Mouse (Mus musculus): ENCODE results near the gene Slc2a9.

Slc2a9 gene

DNA sequence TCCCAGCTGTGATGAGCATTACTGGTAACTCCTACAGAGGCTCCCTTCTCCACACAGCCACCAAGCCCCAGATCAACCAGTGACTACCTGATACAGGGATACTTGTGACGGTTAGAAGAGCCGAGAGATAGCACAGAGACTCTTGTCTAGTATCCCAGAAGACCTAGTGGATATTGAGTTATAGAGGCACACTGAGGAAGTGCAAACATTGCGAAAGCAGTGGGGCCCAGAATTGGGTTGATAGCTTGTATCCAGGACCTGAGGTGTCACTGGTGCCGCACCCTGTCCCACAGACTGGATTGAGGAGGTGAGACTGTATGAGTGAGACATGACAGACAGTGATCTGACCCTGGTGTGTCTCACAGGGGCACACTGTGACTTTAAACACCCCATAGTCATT, at the start of gene Slc2a9:
TSS of gene Slc2a9 (minus strand) at position 152 of the 400 bp plus-strand sequence.
- no peak for DNase-seq

DNA sequence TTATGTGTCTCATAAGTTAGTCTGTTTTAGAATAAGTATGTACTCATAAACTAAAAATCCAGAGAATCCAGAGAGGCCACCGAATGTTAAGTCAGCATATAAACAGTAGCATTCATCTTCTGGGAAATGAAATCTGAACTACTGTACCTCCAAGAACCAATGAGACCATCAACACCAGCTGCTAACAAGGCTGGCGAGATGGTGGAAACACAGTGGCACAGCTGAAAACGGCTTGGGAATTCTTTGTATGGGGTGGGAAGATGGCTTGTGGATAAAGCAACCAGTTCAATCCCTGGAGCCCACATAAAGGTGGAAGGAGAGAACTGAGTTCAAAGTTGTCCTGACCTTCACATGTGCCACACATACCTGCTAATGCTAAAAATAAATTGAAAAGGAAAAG, 49.7 kb upstream of the Slc2a9 start:
- DNase-seq = no peak

DNA sequence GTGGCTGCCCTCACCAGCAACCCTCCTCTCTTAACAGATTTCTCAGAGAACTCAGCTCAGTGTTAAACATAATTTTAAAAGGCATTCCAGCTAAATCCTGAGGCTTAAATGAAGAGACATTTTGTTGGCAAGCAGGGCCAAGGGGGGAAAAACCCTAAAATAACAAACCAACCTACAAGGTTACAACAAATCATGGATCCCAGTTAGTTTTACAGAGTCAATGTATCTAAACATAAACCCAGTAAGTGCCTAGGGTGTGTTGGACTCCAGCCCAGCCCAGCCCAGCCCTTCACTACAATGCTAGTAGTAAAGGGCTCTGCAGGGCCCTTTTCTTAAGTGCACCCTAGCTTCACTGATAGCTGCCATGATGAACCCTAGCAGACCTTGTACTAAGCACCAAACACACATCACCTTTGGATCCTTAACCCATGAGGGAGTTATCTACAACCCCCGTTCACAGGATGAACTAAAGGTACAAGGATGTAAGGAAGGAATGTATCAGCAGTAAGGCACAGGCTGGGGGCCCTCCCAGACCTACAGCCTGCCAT, 47.4 kb upstream of the Slc2a9 start:
- no peak for DNase-seq

DNA sequence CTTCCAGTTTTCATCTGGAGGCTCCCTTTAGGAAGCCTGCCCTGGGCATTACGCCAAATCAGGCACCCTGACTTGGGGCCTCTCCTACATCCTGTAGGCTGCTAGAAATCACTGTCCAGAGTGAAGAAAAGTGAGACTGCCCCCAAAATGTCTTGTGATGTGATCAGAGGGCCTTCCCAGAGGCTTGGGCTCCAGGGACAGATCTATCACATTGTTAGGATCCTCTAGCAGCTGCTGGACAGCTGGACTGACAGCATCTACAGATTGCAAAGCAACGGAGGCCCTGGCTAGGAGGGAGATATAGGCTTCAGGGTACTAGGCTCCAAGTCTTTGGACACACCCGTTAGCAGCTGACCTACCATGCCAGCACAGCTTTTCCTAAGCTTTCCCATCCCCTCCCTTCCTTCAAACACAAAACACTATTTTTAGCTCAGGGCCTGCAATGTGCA, 46.5 kb upstream of the Slc2a9 start:
- DNase-seq = no peak

DNA sequence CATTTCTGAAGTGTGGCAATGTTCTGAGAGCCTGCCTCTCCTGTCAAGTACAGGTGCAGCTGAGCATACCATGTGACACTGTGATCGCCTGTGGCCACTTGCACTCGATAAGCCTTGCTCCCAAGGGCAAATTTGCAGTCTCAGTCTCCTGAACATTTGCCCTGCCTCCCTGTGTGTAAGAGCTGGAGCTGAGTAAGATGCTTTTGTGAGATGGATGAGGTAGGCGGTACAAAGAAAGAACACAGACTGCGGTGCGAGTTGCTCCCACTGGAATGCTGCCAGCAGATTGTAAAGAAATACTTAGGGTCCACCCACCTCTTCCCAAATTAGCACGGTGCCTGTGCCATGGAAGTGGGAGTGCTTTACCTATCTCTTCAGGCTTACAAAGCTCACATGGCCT, 44.4 kb upstream of the Slc2a9 start:
- peak; percentile 37 to 58 for DNase-seq

DNA sequence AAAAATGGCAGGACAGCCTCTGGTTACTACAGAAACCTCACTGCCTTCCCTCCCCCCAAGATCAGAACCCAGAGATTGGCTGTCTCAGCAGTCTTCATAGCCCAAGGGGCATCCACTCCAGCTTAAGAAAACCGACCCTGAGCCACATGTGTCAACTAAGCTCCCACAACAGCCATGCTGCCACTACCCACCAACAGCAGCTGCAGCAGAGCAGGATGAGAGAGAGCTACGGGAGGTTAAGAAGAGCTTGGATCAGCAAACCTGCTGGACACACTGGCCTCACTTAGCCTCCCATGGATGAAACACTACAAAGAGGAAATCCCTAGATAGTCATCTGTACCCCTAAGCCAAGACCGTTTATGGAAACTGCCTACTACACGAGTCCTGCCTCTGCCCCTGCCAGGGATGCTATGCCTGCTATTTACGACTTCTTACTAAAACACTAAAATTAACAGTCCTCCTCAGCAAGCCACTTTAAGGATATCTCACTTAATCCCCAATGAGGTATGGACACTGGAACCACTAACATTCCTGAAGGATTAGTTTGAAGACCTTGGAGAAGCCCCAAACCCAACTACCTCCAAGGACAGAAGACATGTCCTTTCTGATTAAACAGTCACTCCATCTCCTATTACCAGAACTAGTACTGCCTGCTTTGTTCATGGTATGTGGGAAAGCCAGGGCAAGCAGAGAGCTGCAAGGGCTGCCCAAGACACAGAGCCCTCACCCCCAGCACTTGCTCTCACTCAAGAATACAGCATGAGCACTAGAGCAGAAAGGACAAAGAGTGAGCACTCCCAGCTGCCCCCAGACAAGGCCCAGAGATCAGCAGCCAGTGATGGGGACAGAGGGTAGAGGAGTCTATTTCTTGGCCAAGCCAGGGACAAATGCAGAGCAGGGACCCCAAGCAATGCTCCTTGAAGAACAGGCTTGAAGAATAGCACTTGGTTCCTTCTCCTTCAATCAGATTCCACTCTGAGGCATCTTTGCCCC, 41.8 kb upstream of the Slc2a9 start:
- DNase-seq = no peak

DNA sequence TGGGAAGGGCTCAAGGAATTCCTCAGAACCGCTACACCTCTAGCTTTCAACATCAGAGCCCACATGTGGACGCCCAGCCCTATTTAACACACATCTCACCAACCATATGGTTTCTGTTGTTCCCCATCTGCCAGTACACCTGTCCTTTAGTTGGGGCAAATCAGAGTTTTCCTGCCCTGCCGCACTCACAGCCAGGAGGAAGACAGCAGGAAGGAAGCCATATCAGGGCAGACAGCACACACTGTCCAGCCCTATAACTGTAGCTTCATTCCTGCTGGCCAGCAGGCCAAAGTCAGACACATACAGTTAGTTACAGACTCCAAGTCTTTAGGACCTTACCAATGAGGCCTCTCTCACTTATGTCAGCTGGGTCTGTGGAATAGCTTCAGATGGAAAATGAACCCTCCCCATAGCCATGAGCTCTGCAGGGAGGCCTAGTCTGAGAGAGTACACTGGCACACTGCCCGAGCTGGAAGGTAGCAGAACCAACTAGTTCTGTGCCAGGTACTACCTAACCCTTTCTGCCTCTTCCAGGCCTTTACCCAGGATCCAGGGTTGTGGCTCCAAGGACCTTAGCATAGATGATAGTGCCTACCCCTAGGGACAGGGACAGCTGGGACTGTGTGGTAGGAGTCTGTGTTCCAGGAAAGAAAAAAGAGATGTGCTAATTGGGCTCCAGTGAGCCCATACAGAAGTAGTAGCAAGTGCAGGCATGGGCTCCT, 40.7 kb upstream of the Slc2a9 start:
- DNase-seq = no peak

DNA sequence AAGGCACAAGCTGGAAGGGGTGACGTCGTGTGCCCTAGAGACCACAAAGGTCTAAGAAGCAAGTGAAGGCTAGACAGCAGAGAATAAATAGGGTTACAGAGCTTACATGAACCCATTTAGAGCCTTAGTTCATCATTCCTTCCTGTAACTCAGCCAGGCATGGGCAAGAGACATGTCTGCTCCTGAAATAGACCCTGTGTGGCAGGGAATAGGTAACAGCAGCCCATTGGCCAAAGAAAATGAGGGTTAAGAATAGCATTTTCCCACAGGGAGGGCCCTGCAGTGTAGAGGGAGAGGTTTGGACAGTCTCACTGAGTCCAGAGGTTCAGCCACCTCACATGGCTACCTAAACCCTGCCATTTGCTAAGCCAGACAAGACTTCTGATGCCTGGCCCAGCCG, 38.8 kb upstream of the Slc2a9 start:
- no peak for DNase-seq

DNA sequence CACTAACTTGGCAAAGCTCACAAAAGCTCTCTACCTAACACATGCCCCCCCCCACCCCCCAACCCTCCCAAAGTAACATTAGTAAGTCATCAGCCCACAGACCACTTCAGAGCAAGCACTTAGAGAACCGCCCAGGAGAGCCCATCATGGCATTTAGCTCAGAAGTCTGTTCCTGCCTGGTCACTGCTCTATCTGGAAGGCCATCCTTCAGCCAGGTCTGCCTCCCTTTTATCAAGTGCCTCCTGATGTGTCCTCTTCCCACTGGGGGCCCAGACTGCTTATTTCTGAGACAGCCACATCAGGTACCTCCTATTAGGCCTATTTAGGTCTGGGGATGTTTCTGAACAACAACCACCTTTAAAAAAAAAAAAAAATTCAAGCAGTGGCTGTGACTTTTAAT, 38.0 kb upstream of the Slc2a9 start:
- no peak for DNase-seq

DNA sequence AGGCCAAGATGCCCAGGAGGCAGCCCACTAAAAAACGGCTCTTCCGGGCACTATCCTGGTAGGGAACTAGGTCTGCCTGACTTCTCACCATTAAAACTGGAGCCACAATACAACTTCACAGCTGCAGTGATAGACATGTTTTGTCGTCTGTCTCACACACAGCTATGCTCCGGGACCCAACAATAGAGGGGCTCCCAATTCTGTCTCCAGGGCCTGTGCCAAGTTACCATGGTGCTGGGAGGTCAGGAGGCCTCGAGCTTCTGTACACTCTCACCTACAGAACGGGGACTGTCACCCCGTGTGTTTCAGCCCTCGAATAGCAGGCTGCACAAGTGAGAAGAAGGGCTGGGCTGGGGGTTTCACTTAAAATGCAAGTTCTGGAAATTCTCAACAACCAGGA, 35.6 kb upstream of the Slc2a9 start:
- no peak for DNase-seq

DNA sequence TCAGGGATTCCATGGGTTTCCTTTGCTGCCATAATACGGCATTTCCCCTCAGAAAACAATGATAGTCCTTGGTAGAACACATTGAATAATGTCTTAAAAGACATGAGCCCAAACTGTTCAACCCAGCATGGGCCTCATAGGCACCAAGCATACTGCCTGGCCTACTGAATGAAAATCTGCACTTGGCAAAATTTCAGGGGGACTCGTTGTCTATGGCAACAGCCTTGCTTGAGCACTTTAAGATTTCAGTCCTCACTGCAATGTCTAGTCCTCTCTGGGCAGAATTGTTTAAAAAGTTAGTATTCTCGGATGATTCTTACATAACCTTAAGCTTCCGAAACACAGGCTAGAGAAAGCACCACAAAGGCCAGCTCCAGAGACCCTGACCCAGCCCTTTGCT, 34.9 kb upstream of the Slc2a9 start:
- no peak for DNase-seq

DNA sequence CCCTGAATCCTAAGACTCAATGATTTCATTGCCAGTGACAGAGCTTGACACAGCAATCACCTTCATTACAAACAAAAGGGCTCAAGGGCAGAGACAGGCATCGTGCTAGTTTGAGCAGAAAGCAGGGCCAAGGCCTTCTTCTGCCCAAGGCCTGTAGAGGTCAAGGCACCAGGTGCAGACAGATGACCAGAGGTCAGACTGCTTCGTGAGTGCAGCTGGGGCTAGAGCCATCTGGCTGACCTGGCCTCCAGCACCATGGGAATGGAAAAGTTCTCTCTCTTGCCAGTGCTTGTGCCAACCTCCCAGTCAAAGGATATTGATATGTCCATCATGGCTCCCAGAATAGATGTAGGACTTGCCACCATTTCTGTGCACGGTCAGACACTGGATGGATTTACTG, 33.9 kb upstream of the Slc2a9 start:
- DNase-seq = no peak

DNA sequence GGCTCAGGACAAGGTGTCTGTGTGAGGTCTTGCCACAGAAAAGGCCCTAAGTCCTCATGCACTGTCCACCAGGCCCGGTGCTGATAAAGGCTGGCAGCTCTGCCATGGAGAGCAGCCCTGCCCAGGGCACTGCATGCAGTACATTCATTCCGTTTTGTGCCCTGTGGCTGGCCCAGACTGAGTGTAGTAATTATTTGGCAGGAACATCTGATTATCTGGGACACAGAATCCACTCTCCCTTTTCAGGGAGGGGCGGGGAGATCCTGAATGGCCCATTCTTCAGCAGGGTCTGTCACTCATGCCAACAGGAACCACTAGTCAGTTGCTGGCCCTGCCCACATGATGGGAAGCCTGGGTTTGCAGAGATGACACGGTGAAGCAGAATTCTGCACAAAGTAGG, 29.1 kb upstream of the Slc2a9 start:
- no peak for DNase-seq

DNA sequence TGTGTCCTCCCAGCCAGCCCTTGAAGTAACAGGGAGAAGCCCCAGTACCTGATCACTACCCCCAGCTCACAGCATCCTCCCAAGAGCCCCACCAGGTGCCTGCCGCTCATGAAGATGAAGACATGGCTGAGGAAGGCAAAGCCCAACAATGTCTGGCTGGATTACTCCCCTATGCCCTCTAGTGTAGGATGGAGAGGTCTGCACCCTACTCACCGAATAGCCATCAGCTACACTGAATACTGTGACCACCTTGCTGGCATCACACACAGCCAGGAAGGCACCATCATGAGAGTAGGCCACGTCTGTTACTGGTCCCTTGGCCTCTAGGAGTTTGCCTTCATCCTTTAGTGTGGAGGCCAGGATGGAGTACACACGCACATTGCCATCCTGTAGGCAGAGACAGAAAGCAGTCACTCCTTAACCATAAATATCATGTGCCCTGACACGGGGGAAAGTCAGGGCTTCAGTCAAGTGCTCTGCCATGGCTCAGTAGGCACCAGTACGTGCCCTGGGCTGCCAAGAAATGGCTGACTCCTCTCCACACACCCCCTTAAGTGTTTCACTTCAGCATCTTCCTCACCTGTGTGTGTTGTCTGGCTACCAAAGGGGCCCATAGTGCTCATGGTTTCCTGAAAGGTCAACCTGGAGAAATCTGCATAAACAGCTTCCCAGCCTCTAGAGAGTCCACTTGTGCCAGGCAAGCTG, 26.9 kb upstream of the Slc2a9 start:
- DNase-seq = no peak

DNA sequence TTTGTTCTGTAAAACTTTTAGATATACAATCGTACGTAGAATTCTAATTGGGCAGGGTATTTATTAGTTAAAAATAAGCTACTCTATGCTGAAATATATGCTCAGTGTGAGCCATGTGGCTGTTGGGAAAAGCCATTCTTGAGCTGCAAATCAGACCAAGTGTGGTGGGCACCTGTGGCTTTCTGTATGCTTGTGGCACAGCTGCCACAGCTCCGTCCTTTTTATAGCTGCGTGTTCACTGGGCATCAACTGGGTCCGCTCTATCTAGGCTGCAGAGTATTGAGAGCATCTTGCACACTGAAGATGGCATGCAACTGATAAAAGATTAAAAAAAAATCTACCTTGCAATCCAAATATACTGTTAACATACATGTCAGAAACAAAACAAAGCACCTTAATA, 20.0 kb upstream of the Slc2a9 start:
- no peak for DNase-seq

DNA sequence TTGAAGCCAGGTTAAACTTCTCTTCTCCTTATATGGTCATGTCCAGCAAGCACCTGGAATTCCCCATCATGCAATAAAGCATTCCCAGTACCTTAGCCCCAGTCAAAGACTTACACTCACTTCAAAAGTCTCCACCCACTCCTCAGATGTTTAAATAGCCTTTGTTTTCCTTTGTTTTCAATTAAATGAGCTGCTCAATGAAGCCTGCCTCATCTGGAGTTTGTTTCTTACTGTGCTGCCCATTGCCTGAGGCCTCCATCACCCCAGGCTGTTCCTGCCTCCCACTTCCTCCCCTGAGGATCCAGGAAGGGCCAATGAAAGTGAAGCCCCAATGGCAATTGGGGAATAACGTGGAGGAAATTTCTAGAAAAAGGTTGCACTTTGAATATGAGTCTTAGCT, 17.9 kb upstream of the Slc2a9 start:
- DNase-seq = no peak

DNA sequence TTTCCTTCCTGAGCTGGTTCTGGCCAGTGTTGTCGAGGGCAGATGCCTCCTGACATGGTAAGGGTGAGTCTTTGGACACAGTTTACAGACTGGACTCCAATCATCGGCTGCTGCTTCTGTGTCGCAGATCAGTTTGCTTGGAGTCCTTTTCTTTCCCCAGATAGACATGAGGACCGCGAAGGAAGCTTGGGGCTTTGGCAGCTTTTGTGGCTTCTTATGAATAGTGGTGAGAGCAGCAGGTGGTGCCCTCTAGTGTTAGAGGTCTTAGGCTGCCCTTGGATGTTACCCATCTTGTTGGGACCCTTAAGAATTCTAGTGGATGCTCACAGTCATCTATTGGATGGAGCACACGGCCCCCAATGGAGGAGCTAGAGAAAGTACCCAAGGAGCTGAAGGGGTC, 13.3 kb upstream of the Slc2a9 start:
- peak; percentile 14 to 23 for DNase-seq

DNA sequence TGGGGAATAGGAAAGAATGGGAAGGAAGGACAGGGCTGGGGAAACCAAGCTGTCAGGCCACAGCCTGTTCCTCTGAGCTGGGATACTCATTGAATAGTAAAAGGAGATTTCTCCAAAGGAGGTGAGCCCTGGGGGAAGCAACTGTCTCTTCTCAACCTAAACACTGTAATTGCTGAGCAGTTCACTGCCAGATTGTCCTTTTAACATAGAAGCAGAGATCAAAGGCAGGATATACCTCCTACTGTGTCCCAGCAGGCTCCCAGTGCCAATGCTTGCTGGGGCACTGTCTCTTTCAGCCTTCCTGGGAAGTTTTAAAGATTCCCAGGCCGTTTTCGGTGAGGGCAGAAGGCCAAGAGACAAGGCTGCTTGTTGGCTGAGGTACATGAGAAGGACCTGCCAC, 10.0 kb upstream of the Slc2a9 start:
- no peak for DNase-seq

DNA sequence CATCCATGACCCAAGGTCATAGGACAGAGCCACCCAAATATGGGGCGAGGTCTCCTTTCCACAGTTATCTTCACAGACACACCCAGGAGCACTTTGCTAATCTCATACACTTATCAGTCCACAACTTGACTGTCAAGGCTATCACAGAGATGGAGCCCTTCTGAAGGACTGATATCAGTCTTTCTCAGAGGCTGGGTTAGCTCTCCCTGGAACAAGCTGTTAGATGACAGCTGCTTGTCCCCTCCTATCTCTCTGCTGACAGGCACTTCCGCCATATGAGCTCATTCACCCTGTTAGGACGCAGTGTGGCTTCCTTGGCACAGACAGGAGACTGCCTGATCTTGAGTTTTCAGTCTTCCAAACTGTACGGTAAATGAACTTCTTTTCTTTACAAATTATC, 6.6 kb upstream of the Slc2a9 start:
- no peak for DNase-seq

DNA sequence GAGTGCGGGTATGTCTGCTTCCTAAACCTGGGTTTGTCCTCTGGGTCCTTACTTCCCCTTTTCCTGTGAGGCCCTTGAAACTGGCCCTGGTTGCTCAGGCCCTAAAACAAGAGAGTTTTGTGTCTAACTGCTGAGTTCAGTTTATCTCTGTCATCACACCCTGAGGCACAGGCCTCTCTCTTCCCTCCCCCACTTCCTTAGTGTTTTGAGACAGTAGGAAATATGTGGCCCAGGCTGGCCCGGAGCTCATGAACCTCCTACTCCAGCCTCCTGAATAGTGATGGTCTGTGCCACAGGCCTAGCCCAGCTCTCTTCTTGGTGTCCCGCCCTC, 2.5 kb upstream of the Slc2a9 start:
- no peak for DNase-seq

DNA sequence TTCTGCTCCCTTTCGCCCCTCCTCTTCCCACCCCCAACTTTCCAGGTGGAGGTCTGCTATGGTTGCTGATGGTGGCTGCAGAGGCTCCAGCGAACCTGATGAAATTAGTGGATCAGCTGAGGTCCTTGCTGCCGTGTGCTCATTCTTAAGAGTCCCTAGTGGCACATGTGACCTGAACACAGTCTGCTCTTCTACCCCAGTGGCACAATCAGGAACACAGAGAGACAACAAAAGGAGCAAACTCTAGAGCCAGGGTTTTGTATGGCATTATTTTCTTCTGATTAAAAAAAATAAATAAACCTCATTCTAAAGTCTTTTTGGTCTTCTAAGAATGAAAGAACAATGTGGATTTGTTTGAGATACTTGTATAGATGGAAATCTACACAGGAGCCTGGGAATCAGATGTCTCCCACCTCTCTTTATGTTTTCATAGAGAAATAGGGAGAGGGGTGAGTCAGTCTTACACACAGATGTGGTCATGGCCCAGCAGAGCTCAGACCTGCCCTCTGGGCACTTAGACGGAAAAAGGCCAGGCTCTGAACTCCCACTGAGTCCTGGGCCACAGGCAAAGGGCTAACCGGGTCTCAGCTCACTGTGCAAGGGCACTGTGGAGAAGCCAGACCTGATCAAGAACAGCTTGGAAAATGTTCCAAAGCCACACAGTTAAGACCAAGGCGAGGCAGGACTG, 1.9 kb upstream of the Slc2a9 start:
- no peak for DNase-seq

DNA sequence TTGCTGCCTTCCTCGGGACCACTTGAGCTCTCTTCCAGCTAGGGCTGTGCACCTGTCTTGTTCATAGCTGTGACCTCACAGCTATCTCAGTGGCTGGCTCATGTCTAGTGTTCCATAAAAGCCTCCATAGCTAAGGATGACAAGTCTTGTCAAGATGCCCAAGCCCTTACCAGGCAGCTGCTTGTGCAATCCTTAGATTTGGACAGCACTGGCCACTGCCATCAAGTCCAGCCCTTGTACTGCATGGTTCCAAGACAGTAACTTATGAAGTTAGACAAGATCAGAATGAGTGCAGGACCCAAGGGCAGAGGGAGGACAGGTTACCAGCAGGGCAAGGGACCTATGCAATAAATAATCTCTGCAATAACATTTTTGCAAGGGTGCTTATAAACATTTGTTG, 1.2 kb upstream of the Slc2a9 start:
- DNase-seq = no peak

DNA sequence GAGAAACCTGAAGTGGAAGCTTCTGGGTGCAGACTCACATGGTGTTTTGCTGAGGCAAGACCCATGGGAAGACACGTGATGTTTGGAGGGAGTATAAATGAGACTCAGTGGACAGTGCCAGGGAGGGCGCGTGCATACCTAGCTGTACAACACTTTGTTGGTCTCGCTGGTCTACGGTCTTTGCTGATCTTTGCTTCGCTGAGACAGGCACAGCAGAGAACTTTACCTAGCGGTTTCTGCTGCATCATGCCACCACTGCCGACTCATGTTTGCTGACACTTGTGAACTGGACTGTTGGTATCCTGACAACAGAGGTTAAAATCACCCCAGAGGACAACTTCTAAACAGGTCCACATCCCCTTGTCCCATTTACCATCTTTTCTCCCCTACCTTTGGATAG, 2.9 kb downstream of the Slc2a9 start:
- DNase-seq = no peak
